Mouse (Mus musculus) gastrocnemius, adult 8-10 months (tissue): ENCODE data around the gene Rftn2. TPM values are rescaled to one million over a fixed set of nuclear protein-coding genes. Genes with fewer than 3 reads are reported as not detected.

Experiments used
- DNase-seq, 2 experiments: peaks; one replicate each; pipeline ENCODE4 v3.0.0; 2022; ENCODE audit warnings: low spot score in 2 of 2
- total RNA-seq, 4 experiments: library from RNA; stranded (reverse); gene quantifications; 2 replicates each; pipeline ENCODE4 v1.2.4; 2022

Rftn2 gene
- total RNA-seq, 4 experiments from 2014 or later: 2.2 to 4.0 (median 3.5) TPM

DNA sequence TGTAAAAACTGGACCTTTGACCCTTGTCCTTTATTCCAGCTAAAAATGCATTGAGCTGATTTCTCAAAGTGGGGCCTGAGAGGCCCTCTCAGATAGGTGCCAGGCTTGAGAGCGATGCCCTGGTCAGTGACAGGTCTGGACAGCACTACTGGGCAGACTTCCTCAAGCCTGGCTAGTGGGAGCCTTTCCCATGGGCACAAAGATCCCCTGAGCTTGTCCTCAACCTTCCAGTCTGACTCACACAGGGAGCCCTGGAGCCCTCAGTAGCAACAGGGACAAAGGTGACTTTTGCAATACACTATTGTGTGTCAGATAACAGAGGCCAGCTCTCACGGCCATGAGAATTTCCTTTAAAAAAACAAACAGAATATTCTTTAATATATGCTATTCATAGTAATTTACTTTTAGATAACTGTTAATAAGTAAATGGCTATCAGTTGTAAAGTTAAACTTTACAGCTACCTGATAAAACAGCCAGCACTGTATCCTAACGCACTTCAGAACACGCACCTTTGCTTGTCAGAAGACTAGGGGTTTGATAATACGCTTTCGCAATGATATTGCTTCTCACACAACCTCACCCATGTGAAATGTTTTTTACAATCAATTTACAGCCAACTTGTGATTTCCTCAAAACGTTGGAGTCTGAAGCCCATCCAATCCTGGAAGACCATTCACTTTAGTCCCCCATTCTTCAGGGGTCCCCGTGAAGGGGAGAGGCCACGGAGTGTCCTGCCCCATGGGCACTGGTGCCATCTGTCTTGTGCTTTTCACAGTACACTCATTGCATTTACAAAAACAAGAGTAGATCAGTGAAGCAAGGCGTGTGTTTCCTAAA lies 52.6 kb downstream of the Rftn2 start:
- no peak for DNase-seq

DNA sequence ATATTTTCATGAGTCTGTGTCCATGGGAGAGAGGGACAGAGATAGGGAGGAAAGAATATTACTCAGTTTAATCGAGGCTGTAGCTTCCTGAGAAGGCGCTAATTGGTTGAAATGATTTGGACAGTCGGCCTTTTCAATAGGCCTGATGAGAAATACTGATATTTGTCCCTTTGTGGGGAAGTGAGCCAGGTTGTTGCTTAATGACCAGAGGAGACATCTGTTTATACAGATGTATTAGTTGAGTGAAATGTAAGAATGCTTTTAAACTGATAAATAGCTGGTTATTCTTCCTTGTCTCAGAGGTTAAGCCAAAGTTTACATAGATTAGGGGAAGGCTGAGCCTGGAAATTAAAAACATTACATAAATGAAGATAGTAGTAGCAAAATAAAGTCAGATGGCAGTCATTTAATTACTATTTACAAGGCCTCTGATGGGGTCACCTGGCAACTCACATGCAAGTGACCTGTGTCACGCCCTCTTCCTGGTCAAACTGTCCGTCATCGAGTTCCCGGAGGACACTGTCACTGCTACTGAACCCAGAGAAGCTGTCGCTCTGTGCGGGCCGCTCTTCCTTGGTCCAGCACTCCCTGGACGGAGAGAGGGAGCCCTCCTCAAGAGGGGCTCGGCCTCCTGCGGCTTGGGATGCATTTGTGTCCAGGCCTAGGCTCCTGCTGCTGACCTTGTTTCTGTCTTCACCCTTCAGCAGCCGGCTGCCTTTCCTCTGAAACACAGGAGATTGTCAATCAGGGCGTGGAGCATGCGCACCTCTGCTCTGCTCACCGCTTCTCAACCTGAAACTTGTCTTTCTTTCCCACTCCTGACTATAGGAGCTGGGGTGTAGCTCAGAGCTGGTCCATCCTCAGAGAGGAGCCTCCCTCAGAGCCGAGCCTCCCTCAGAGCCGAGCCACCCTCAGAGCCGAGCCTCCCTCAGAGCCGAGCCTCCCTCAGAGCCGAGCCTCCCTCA lies 54.9 kb downstream of the Rftn2 start:
- no peak for DNase-seq

DNA sequence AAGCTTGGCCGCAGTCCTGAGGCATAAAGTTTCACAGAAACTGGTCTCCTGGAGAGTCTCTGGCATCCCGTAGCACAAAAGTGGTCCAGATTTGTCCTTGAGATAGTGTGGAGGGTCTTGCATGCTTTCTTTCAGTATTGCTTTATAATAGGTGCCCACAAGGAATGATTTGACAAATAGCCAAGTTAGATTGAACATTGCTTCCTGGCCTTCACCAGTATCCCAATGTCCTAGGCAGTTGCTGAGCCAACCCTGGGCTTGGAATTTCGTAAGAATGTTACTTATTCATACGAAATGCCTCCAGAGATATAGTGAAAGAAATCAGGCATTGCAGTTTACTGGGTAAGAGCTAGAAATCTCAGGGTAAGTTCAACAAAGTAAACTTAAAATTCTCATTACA lies 58.0 kb downstream of the Rftn2 start:
- DNase-seq: no peak

DNA sequence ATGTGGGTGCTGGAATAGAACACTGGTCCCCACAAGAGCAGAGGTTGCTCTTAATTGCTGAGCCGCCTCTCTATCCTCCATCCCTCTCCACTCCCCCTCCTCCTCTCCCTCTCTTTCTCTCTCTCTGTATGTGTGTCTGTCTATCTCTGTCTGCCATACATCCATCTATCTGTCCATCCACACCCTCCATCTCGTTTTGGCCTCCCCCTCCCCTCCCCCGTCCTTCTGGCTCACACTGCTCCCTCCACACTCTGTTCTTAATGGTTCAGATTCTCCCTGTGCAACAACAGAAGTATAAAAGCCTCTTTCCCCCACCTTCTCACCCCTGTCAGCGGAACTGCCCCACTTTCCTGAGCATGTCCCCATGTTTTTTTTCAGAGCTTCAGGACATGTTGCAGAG lies 59.0 kb downstream of the Rftn2 start:
- DNase-seq: no peak

DNA sequence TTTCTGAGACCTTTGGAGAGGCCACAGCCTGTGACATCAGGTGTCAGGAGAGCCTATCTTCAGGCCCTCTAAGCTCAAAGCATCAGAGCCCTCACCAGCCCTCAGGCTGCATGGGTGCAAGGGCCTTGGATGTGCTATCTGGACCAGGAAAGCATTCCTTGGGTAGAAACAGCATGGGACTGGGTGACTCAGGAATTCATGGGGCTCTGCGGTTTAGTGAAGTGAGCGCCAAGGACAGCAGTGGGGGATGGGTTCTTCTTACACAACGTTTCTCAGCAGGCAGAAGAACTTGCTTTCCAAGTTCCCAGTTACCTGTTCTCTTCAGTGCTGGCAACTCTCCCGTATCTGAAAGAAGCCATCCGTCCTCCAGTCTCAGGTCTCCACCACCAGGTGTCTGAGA lies 62.6 kb downstream of the Rftn2 start:
- DNase-seq: no peak

DNA sequence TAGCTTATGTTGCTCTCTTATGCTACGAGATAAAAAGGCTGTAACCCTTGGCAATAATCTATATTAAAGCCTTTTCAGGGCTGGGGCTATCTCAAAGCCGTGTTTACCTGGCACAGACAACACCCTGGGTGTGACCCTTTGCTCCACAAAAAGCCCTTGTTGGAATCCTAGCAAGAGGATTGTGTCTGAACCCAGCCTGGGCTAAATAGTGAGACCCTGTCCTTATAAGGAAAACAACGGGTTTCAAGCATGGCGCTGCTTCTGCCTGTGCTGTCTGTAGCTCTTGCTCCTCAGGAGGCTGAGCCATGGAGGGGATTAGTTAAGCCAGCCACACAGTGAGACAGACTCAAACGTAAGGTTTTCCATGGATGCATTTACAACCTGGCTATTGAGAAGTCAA lies 63.8 kb downstream of the Rftn2 start:
- no peak for DNase-seq

DNA sequence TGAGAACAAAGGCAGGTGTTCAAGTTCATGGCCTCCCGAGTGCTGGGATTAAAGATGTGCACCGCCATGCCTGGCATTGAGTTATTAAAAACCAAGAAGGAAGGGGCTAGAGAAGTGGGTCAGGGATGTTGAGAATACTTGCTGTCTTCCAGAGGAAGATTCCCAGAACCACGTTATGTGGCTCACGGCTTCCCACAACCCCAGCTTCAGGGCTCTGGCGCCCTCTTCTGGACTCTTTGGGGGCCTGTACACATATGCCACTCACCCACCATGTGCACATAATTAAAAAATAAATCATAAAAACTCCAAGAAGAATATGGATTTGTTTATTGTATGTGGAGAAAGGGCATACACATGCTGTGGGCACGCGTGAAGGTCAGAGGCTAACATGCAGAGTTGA lies 64.7 kb downstream of the Rftn2 start:
- DNase-seq: no peak

DNA sequence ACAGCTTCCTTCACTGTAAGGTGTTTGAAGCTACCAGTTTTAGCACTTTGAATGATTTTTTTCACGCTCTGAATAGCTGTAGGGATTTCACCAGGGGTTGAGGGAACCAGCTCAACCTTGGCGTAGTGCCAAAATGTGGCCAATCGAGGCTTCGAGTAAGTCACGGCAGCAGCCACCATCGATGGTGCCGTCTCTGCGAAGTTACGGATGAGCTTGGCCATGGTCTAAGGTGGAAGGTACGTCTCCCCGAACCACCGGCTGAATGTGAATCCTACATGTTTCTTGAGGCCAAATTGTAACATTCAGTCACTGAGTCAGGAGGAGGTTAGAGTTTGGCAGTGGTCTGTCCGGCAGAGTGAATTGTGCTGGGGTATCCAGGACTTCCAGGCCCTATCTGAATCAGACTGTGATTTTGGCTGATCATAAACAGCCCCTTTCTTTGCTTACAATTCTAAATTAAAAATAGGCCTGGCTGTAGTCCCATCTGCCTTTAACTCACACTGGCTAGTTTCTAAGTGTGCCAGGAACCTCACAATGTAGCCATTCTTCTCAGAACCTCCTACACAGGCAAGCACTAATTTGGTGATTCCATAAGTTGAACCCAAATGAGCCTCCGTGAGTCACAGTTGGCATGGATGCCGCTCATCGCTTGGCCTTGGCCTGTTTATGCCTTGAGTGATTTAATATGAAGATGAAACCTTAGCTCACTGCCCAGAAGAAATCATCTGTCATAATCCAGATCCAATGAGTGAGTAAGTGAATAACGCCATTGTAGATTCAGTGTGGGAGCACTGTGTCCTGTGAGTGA lies 65.5 kb downstream of the Rftn2 start:
- no peak for DNase-seq

DNA sequence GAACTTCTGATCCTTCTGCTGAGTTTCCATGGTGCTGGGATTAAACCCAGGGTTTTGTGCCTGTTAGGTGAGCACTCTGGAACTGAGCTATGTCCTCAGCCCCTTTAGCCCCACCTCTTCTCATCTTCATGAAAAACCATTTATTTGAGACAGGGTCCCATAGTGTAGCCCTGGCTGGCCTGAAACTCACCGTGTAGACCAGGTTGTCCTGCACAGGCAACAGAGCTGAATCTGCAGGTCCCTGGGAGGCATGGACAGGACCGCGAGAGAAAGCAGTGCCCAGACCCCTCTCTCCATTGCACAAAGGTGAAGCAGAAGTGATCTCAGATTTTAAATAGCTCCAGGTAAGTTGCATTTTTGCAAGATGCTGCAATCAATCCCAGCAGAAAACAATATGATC lies 66.4 kb downstream of the Rftn2 start:
- DNase-seq: no peak

DNA sequence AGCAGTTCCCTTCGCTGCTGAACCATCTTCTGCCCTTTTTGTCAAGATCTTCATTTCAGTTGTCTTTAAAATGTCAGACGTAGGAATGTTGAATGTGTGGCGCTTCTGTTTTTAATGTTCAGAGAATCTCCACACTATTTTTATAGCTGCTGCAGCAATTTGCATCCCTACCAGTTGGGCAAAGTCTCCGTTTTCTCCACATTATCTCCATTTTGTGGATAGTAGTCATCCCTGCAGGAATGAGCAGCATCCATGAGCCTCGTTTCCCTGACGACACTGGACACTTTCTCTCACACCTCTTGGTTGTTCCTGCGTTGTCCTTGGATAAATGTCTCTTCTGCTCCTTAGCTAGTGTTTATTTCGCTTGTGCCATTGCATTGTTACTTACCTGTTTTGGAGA lies 67.8 kb downstream of the Rftn2 start:
- no peak for DNase-seq

DNA sequence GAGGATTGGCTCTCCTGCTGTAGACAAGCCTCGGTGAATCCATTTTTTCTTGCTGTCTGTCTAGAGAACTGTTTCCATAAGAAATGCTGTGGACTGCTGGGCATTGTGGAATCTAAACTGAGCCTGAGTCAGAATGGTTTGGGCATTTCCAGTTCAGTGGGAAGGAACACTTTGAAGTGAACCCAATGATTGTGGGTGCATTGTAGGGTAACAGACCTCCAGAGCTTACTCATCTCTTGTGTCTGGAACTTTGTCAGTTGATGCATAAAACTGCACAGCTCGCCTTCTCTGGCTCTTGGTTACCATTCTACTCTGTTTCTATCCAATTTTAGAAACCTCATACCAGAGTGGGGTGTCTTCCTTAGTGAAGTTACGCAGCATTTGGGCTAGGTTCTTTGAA lies 68.4 kb downstream of the Rftn2 start:
- no peak for DNase-seq

DNA sequence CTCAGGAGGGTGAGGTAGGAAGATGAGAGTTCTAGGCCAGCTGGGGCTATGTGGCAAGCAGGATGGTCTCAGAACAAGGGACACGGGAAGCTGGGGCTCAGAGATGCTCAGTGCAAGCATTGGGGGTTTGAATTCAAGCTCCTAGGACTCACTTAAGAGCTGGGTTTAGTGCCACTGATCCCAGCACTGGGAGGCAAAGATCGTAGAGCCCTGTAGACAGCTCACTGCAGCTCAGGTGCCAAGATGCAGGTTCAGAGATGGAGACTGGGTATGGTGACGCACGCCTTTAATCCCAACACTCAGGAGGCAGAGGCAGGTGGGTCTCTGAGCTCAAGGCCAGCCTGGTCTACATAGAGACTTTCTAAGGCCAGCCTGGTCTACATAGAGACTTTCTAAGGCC lies 69.3 kb downstream of the Rftn2 start:
- DNase-seq: no peak

DNA sequence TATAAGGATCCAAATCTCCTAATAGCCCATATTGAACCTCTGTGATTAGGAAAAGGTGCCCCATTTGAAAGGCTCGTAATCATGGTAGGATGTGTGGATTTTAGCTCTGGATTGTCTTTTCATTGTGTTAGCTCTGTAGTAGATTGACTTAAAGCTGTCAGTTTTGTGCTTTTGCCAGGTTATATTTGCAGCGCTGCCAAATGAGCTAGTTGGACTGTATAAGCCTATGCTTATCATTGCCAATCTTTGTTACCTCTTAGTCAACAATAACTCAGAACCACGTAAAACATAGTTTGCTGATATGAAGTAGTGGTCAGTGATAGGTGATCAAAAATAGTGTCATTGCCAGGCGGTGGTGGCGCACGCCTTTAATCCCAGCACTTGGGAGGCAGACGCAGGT lies 81.0 kb downstream of the Rftn2 start:
- no peak for DNase-seq

DNA sequence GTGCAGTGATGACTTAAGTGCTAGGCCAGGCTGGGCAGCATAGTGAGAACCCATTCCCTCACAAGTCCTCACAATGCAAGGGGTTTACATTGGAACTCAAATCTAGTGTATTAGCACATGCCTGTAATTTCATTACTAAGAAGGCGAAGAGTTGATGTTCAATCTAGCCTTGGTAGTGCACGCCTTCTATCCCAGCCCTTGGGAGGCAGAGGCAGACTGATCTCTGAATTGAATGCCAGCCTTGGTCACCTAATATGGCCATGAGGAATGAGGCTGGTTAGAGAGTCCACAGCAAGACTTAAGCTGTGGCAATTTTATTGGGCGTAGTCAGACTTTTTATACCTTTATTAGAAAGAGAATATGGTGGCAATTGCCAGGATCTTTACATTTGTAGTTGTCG lies 82.2 kb downstream of the Rftn2 start:
- DNase-seq: no peak

DNA sequence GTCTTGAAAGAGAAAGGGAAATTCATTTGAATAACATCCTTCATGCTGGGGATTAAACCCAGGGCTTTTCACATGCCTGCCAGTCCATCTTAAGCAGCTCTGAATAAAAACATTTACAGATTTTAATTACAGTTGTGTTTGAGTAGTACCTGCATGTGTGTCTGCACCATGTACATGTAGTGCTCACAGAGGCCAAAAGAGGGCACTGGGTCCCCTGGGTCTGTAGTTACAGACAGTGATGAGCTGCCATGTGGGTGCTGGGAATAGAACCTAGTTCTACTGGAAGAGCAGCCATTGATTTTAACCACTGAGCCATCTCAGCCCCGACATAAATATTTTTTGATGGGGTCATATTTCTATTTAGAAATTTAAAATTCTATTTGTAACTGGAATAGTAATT lies 90.7 kb downstream of the Rftn2 start:
- DNase-seq: no peak

DNA sequence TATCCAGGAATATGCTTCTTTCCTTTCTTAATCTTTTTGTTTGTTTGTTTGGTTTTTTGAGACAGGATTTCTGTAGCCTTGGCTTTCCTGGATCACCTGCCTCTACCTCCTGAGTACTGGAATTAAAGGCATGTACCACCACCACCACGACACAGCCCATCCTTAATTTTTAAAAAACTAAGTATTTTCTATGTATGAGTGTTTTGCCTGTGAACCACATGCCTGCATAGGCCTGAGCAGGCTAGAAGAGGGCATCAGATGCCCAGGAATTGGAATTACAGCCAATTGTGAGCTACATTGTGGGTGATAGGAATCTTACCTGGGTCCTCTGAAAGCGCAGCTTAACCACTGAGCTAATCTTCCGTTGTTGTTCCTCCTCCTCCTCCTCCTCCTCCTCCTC lies 92.3 kb downstream of the Rftn2 start:
- no peak for DNase-seq

DNA sequence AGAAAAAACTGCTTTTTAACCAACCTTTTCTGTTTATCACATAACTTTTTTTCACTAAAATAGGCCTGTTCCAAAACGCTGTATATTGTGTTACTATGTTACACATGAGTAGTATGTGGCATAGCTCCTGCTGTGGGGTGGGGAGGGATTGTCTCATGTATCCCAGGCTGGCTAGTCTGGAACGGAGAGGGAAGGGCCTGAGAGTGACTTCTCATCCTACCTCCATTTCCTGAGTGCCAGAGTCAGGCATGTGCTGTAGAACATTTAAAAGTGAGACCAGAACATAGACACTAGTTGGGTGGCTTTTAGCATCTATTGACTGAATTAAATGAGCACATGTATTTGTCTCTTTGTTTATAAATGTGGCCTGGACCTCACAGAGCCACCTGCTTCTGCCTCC lies 93.4 kb downstream of the Rftn2 start:
- no peak for DNase-seq

DNA sequence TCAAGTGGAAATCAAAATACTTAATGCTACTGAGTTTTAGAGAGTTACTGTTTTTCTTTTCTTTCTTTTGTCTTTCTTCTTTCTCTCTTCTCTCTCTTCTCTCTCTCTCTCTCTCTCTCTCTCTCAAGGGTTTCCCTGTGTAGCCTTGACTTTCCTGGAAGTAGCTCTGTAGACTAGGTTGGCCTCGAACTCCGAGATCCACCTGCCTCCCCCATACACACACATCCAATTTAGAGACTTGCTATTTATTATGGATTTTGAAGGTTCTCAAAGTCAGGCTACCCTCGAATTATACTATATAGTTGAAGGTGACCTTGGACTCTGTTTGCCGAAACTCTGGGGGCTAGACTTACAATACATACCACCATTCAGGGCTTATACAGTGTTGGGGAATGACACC lies 94.3 kb downstream of the Rftn2 start:
- DNase-seq: no peak

DNA sequence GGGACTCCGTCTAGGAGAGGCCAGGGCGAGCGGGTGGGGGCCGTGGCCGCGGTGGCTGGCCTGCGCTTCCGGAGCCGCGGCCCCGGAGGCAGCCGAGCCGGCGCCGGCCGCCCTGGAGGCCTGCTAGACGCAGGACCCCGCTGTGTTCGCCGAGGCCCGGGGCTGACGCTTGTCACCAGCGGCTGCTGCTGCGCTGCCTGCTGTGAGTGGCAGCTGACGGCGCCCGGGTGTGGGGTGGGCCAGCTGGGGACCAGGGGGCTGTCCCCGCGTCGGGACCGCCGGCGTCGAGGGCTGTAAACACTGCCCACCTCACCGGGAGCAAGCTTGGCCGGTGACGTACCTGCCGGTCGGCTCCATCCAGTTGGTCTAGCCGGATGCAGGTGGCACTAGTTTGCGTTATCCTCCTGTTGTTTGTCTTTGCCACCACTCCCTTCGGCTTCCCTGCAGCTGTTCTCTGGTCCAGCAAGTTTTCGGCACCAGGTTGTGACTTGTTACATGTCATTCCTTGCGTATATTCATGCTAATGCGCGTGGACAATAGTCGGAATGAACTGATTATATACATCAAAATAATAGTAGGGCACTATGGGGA lies 95.1 kb downstream of the Rftn2 start:
- no peak for DNase-seq

DNA sequence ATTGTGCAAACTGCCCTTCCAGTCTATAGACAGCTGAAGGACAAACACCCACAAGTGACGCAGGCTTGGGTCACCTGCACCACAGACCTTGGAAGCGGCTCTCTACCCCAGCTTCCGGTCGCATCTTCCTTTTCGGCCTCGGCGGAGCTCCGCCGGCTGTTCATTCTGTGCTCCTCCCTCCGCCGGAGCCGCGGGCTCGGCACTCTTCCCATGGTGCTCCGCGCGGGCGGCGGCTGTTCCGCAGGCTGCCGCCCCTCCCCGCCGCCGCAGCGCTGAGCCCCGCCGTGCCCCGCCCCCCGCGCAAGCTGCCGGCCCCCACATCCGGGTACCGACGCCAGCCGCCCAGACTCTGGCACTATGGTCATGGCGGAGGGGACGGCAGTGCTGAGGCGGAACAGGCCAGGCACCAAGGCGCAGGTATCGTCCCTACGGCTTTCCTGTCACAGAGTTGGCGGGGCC lies 95.6 kb downstream of the Rftn2 start, which contains the start of gene Mob4:
Gene Mob4 (plus strand): TSS at position 289 of the 459 bp plus-strand sequence.
- DNase-seq: peak; percentile 84 to 86
